Mouse (Mus musculus) embryonic fibroblast, embryonic 13.5 days (primary cell): ENCODE measurements around the gene Pdik1l.

ENCODE experiments used
- CTCF ChIP-seq: IDR thresholded peaks from 2 replicates; pipeline ENCODE4 v1.5.1; 2011; ENCODE audit warnings: mild to moderate bottlenecking, control low read depth, low read length, moderate library complexity, borderline replicate concordance; ENCODE audit not compliant: insufficient read depth
- POLR2A ChIP-seq: IDR thresholded peaks from 2 replicates; pipeline ENCODE4 v1.6.1; 2011; ENCODE audit warnings: low read depth, mild to moderate bottlenecking, control low read depth, low read length, moderate library complexity

DNA sequence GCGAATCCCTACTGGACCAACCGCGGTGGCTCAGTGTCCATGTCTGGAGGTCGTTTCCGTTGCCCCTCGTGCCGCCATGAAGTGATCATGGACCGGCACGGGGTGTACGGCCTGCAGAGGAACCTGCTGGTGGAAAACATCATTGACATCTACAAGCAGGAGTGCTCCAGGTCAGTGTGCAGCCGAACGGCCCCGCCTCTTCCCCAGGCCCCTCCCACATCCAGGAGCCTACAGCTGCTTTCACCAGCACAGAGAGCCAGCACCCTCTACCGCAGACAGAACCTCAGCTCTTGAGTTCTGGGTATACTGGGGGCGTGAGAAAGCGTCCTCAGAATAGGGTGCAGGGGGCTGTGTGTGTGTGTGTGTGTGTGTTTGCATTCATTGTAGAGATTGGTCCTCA, 28.7 kb upstream of the Pdik1l start:
- TF ChIP-seq CTCF = no peak
- no peak for TF ChIP-seq POLR2A
